Mouse (Mus musculus) liver, embryonic 14.5 days (tissue): ENCODE results near the gene Vps51. TPM values are rescaled to one million over a fixed set of nuclear protein-coding genes. Genes with fewer than 3 reads are reported as not detected.

ENCODE experiments used
- ATAC-seq: fragments of 200-750 bp; cut with Nextera tagmentation; 2 replicates; pipeline ENCODE4 v1.8.0; 2017; ENCODE audit warnings: moderate number of reproducible peaks, mild to moderate bottlenecking, moderate library complexity; ENCODE audit not compliant: insufficient read depth
- DNase-seq, 3 experiments: peaks; one replicate each; pipeline ENCODE4 v3.0.0-alpha.2; 2012 to 2013; ENCODE audit warnings: low read depth in 3 of 3, low spot score in 3 of 3
- H3K27ac ChIP-seq: fragments of 300-500 bp; sonication (generic); 2 replicates; pipeline ENCODE4 v1.5.1; 2014; ENCODE audit warnings: moderate library complexity, mild to moderate bottlenecking, control low read depth, inconsistent platforms
- H3K27me3 ChIP-seq: fragments of 300-500 bp; sonication (generic); 2 replicates; pipeline ENCODE4 v1.6.1; 2014; ENCODE audit warnings: mild to moderate bottlenecking, low read length, moderate library complexity; ENCODE audit not compliant: control insufficient read depth, insufficient read depth
- H3K36me3 ChIP-seq: fragments of 300-500 bp; sonication (generic); replicated peaks from 2 replicates; pipeline ENCODE4 v1.6.1; 2014; ENCODE audit warnings: low read depth; ENCODE audit not compliant: control insufficient read depth, insufficient read depth
- H3K4me1 ChIP-seq, 2 experiments: fragments of 200-500 bp in 1 of 2; fragments of 300-500 bp in 1 of 2; sonication (generic) in 1 of 2; replicated peaks; 2 replicates each; pipeline ENCODE4 v1.6.1; 2012 to 2014; ENCODE audit warnings: antibody characterized with exemption in 1 of 2, inconsistent platforms in 1 of 2, low read length in 1 of 2; ENCODE audit not compliant: control insufficient read depth in 2 of 2, insufficient read depth in 2 of 2
- H3K4me2 ChIP-seq: fragments of 300-500 bp; sonication (generic); 2 replicates; pipeline ENCODE4 v1.6.1; 2014; ENCODE audit warnings: low read depth, mild to moderate bottlenecking, control low read depth, moderate library complexity
- H3K4me3 ChIP-seq, 2 experiments: fragments of 200-500 bp in 1 of 2; fragments of 300-500 bp in 1 of 2; sonication (generic) in 1 of 2; 2 replicates each; pipeline ENCODE4 v1.5.1; 2012 to 2014; ENCODE audit warnings: low read depth in 2 of 2, low read length in 2 of 2, mild to moderate bottlenecking in 2 of 2, control low read depth in 1 of 2, inconsistent platforms in 1 of 2, moderate library complexity in 1 of 2; ENCODE audit not compliant: insufficient read depth in 1 of 2
- H3K9ac ChIP-seq: fragments of 300-500 bp; sonication (generic); replicated peaks from 2 replicates; pipeline ENCODE4 v1.6.1; 2014; ENCODE audit warnings: mild to moderate bottlenecking, control low read depth, moderate library complexity
- H3K9me3 ChIP-seq: fragments of 300-500 bp; sonication (generic); 2 replicates; pipeline ENCODE4 v1.6.1; 2016; ENCODE audit warnings: low read length, mixed read lengths; ENCODE audit not compliant: control insufficient read depth
- CTCF ChIP-seq: IDR thresholded peaks from 2 replicates; pipeline ENCODE4 v1.5.1; 2016; ENCODE audit warnings: antibody characterized with exemption, low read depth, control low read depth
- EP300 ChIP-seq: IDR thresholded peaks from 2 replicates; pipeline ENCODE4 v1.6.1; 2016; ENCODE audit warnings: antibody characterized with exemption, low read depth
- WGBS: fragments of 180-500 bp; shearing (Covaris S2); extraction: QIAGEN DNeasy Blood & Tissue Kit; methylation state at CpG from one replicate; pipeline ENCODE4 v1.1.7; 2014; ENCODE audit not compliant: insufficient replicate concordance; 5-methylcytosine and 5-hydroxymethylcytosine counted together
- polyA plus RNA-seq, 2 experiments: library from polyadenylated mRNA; depleted of rRNA in 1 of 2; stranded (reverse) in 1 of 2; unstranded in 1 of 2; fragments of >200 nt; fragmentation: Nextera tagmentation in 1 of 2; extraction: Ambion mirVana in 1 of 2; gene quantifications; 2 replicates each; pipeline versions ENCODE4 v1.2.1 to v1.2.3; 2012 to 2014

Gene Vps51
- polyA plus RNA-seq, 2 experiments, result 19.9 to 21.9 TPM

- WGBS, result 75% methylated on average over 9 of the region's 9 CpGs
- peaks cover 9 to 10% of the 10 kb centered on the region in 2 experiments; a peak in 3 of 4 replicates for H3K4me1 ChIP-seq
- H3K27me3 ChIP-seq, result no peaks in the 10 kb centered on the region
- H3K27ac ChIP-seq, result no peak within 1 kb of the TSS
- no peak within 1 kb of the TSS for H3K4me2 ChIP-seq
- H3K4me3 ChIP-seq, result no peak within 1 kb of the TSS
- H3K36me3 ChIP-seq, result peaks cover 11% of the 10 kb centered on the region
- H3K9ac ChIP-seq, result no peak within 1 kb of the TSS
- ATAC-seq (no peak), DNase-seq (no peak)
- no peaks in the 10 kb centered on the region for H3K9me3 ChIP-seq
- no peak for TF ChIP-seq CTCF
- TF ChIP-seq EP300, result no peak
Observed at GRCm38 (mm10) chr19:6082156-6082555, 5.1 kb upstream of the Vps51 start, which contains the start of gene Gm28374. TSS of gene Gm28374 (minus strand) at chr19:6082256.

GRCm38 (mm10) chr19:6079983-6080480, 3.0 kb upstream of the Vps51 start, which contains the start of gene Tmem262:
TSS of gene Tmem262 (plus strand) at chr19:6080033.
- H3K9ac ChIP-seq, result no peak within 1 kb of the TSS
- DNase-seq (no peak), ATAC-seq (no peak)
- no peaks in the 10 kb centered on the region; the same call in none of the 2 replicates for H3K36me3 ChIP-seq
- TF ChIP-seq EP300, result no peak
- no peak for TF ChIP-seq CTCF
- no peak within 1 kb of the TSS for H3K4me2 ChIP-seq
- no peaks in the 10 kb centered on the region for H3K9me3 ChIP-seq
- peaks cover 4 to 13% of the 10 kb centered on the region in 2 experiments; a peak in 3 of 4 replicates for H3K4me1 ChIP-seq
- H3K4me3 ChIP-seq, result no peak within 1 kb of the TSS
- no peak within 1 kb of the TSS for H3K27ac ChIP-seq
- 70% methylated on average over 12 of the region's 12 CpGs for WGBS
- no peaks in the 10 kb centered on the region for H3K27me3 ChIP-seq

- H3K9ac ChIP-seq, result no peak overlapping the region
- no peaks in the 10 kb centered on the region for H3K9me3 ChIP-seq
- H3K27ac ChIP-seq, result no peak overlapping the region
- peaks cover 0 to 8% of the 10 kb centered on the region in 2 experiments; a peak in 3 of 4 replicates for H3K4me1 ChIP-seq
- DNase-seq (no peak), ATAC-seq (no peak)
- H3K27me3 ChIP-seq, result no peaks in the 10 kb centered on the region
- H3K36me3 ChIP-seq, result 0 out of 2 replicates have a peak, but pooled peaks cover 2% of the 10 kb centered on the region
- no peak for TF ChIP-seq EP300
- no peak for TF ChIP-seq CTCF
- WGBS, result 78% methylated on average over 5 of the region's 5 CpGs
- H3K4me2 ChIP-seq, result no peak overlapping the region
- no peak overlapping the region for H3K4me3 ChIP-seq
Observed at GRCm38 (mm10) chr19:6073889-6074288, 3.1 kb downstream of the Vps51 start.

- H3K4me2 ChIP-seq, result no peak overlapping the region
- H3K4me1 ChIP-seq, result peaks cover 5 to 11% of the 10 kb centered on the region in 2 experiments
- H3K9me3 ChIP-seq, result no peaks in the 10 kb centered on the region
- no peak for ATAC-seq
- TF ChIP-seq EP300 (no peak), CTCF (no peak)
- WGBS, result 90% methylated on average over 19 of the region's 19 CpGs
- no peak overlapping the region for H3K4me3 ChIP-seq
- H3K9ac ChIP-seq, result no peak overlapping the region
- H3K27me3 ChIP-seq, result no peaks in the 10 kb centered on the region
- no peak overlapping the region for H3K27ac ChIP-seq
- H3K36me3 ChIP-seq, result 0 out of 2 replicates have a peak, but pooled peaks cover 3% of the 10 kb centered on the region
- DNase-seq, result no peak
Observed at GRCm38 (mm10) chr19:6071261-6071660, 5.8 kb downstream of the Vps51 start.

GRCm38 (mm10) chr19:6070571-6071250, 6.3 kb downstream of the Vps51 start:
- Histone ChIP-seq H3K4me1 (peaks cover 5 to 7% of the 10 kb centered on the region in 2 experiments), H3K4me2 (no peak overlapping the region), H3K9ac (no peak overlapping the region), H3K36me3 (0 out of 2 replicates have a peak, but pooled peaks cover 3% of the 10 kb centered on the region), H3K4me3 (no peak overlapping the region), H3K27ac (no peak overlapping the region), H3K9me3 (no peaks in the 10 kb centered on the region), H3K27me3 (no peaks in the 10 kb centered on the region)
- 87% methylated on average over 31 of the region's 31 CpGs for WGBS
- ATAC-seq, result no peak
- no peak for DNase-seq
- TF ChIP-seq EP300 (no peak), CTCF (no peak)
